Mouse (Mus musculus) embryonic facial prominence, embryonic 11.5 days (tissue): ENCODE data around the gene Npepps. TPM values are rescaled to one million over a fixed set of nuclear protein-coding genes. Genes with fewer than 3 reads are reported as not detected.

Experiments used
- ATAC-seq: fragments of 200-750 bp; cut with Nextera tagmentation; replicated peaks from 2 replicates; pipeline ENCODE4 v1.8.0; 2017; ENCODE audit warnings: low read depth; ENCODE audit not compliant: insufficient number of reproducible peaks, low FRiP score, low TSS enrichment
- DNase-seq: peaks from one replicate; pipeline ENCODE4 v3.0.0-alpha.2; 2015; ENCODE audit warnings: low spot score
- H3K27ac ChIP-seq: fragments of 300-500 bp; sonication (generic); replicated peaks from 2 replicates; pipeline ENCODE4 v1.5.1; 2014; ENCODE audit warnings: mild to moderate bottlenecking, low read depth, low read length, control low read depth
- H3K27me3 ChIP-seq: fragments of 300-500 bp; sonication (generic); 2 replicates; pipeline ENCODE4 v1.6.1; 2014; ENCODE audit warnings: mild to moderate bottlenecking, low read length, moderate library complexity, mixed read lengths; ENCODE audit not compliant: control insufficient read depth, insufficient read depth
- H3K36me3 ChIP-seq: fragments of 300-500 bp; sonication (generic); replicated peaks from 2 replicates; pipeline ENCODE4 v1.6.1; 2014; ENCODE audit warnings: low read depth, mild to moderate bottlenecking, low read length, moderate library complexity, mixed read lengths; ENCODE audit not compliant: control insufficient read depth, insufficient read depth
- H3K4me1 ChIP-seq: fragments of 300-500 bp; sonication (generic); 2 replicates; pipeline ENCODE4 v1.6.1; 2014; ENCODE audit warnings: low read length, mixed read lengths; ENCODE audit not compliant: control insufficient read depth, insufficient read depth
- H3K4me2 ChIP-seq: fragments of 300-500 bp; sonication (generic); 2 replicates; pipeline ENCODE4 v1.6.1; 2014; ENCODE audit warnings: low read depth, mild to moderate bottlenecking, control low read depth, low read length, moderate library complexity
- H3K4me3 ChIP-seq: fragments of 300-500 bp; sonication (generic); 2 replicates; pipeline ENCODE4 v1.5.1; 2014; ENCODE audit warnings: low read depth, low read length, control low read depth
- H3K9ac ChIP-seq: fragments of 300-500 bp; sonication (generic); replicated peaks from 2 replicates; pipeline ENCODE4 v1.6.1; 2014; ENCODE audit warnings: mild to moderate bottlenecking, control low read depth, low read length
- H3K9me3 ChIP-seq: fragments of 300-500 bp; sonication (generic); replicated peaks from 2 replicates; pipeline ENCODE4 v1.6.1; 2016; ENCODE audit warnings: mild to moderate bottlenecking, low read length, inconsistent platforms, mixed read lengths; ENCODE audit not compliant: control insufficient read depth
- WGBS: fragments of 180-500 bp; shearing (Covaris S2); extraction: QIAGEN DNeasy Blood & Tissue Kit; methylation state at CpG from one replicate; pipeline ENCODE4 v1.1.7; 2014; 5-methylcytosine and 5-hydroxymethylcytosine counted together
- polyA plus RNA-seq: library from polyadenylated mRNA; unstranded; fragments of >200 nt; fragmentation: Nextera tagmentation; extraction: Ambion mirVana; gene quantifications from 2 replicates; pipeline ENCODE4 v1.2.1, GENCODE M21; 2014

Gene Npepps
- polyA plus RNA-seq, 1 experiment from 2014 or later: 70.3 TPM

- Histone ChIP-seq H3K4me1 (no peaks in the 10 kb centered on the region; the same call in 1 of the 2 replicates), H3K36me3 (peaks cover 5% of the 10 kb centered on the region)
- WGBS: under 1% methylated on average over 58 of the region's 74 CpGs
These were observed 93.3 kb downstream of the Npepps start for GRCm38 (mm10) chr11:97186947-97187763.

GRCm38 (mm10) chr11:97185704-97186614, 94.5 kb downstream of the Npepps start:
- ATAC-seq: no peak
- peak overlapping the region; percentile 57 for H3K4me2 ChIP-seq
- peak overlapping the region; percentile 94; the same call in 1 of the 2 replicates for H3K9ac ChIP-seq
- peaks cover 10% of the 10 kb centered on the region for H3K36me3 ChIP-seq
- H3K27ac ChIP-seq: no peak overlapping the region
- H3K27me3 ChIP-seq: no peaks in the 10 kb centered on the region
- DNase-seq: no peak
- H3K9me3 ChIP-seq: no peaks in the 10 kb centered on the region
- peak overlapping the region; percentile 86 for H3K4me3 ChIP-seq
- H3K4me1 ChIP-seq: no peaks in the 10 kb centered on the region; the same call in 1 of the 2 replicates
- 60% methylated on average over 5 of the region's 5 CpGs for WGBS

More at GRCm38 (mm10) chr11:97186947-97187763, 93.3 kb downstream of the Npepps start:
- Histone ChIP-seq H3K9me3 (no peaks in the 10 kb centered on the region), H3K4me3 (peak overlapping the region; percentile 86), H3K9ac (peak overlapping the region; percentile 94), H3K27me3 (no peaks in the 10 kb centered on the region), H3K27ac (peak overlapping the region; percentile 99), H3K4me2 (peak overlapping the region; percentile 57)
- ATAC-seq (peak; percentile 66), DNase-seq (peak; percentile 95)

GRCm38 (mm10) chr11:97184875-97185274, 95.6 kb downstream of the Npepps start:
- H3K4me3 ChIP-seq: no peak overlapping the region
- no peak overlapping the region for H3K4me2 ChIP-seq
- H3K9ac ChIP-seq: no peak overlapping the region
- 77% methylated on average over 5 of the region's 5 CpGs for WGBS
- no peaks in the 10 kb centered on the region for H3K27me3 ChIP-seq
- no peaks in the 10 kb centered on the region; the same call in 1 of the 2 replicates for H3K4me1 ChIP-seq
- no peaks in the 10 kb centered on the region for H3K9me3 ChIP-seq
- ATAC-seq: no peak
- DNase-seq: no peak
- no peak overlapping the region for H3K27ac ChIP-seq
- H3K36me3 ChIP-seq: peaks cover 18% of the 10 kb centered on the region

GRCm38 (mm10) chr11:97182446-97182845, 98.0 kb downstream of the Npepps start:
- Histone ChIP-seq H3K9me3 (no peaks in the 10 kb centered on the region), H3K4me2 (no peak overlapping the region), H3K27me3 (no peaks in the 10 kb centered on the region), H3K27ac (no peak overlapping the region), H3K36me3 (peaks cover 22% of the 10 kb centered on the region), H3K4me1 (no peaks in the 10 kb centered on the region; the same call in 1 of the 2 replicates), H3K9ac (no peak overlapping the region), H3K4me3 (no peak overlapping the region)
- ATAC-seq (no peak), DNase-seq (no peak)
- WGBS: 88% methylated on average over 3 of the region's 3 CpGs

GRCm38 (mm10) chr11:97181061-97181460, 99.4 kb downstream of the Npepps start:
- H3K9me3 ChIP-seq: no peaks in the 10 kb centered on the region
- H3K4me3 ChIP-seq: no peak overlapping the region
- H3K4me2 ChIP-seq: no peak overlapping the region
- H3K9ac ChIP-seq: no peak overlapping the region
- peaks cover 24% of the 10 kb centered on the region for H3K36me3 ChIP-seq
- WGBS: 84% methylated on average over 5 of the region's 5 CpGs
- ATAC-seq (no peak), DNase-seq (no peak)
- no peaks in the 10 kb centered on the region for H3K27me3 ChIP-seq
- no peaks in the 10 kb centered on the region; the same call in 1 of the 2 replicates for H3K4me1 ChIP-seq
- no peak overlapping the region for H3K27ac ChIP-seq

- H3K27me3 ChIP-seq: no peaks in the 10 kb centered on the region
- 95% methylated on average over 2 of the region's 2 CpGs for WGBS
- H3K27ac ChIP-seq: no peak overlapping the region
- ATAC-seq (no peak), DNase-seq (no peak)
- no peaks in the 10 kb centered on the region for H3K9me3 ChIP-seq
- peaks cover 37% of the 10 kb centered on the region for H3K36me3 ChIP-seq
- H3K4me3 ChIP-seq: no peak overlapping the region
- H3K4me1 ChIP-seq: no peaks in the 10 kb centered on the region
- H3K4me2 ChIP-seq: no peak overlapping the region
- H3K9ac ChIP-seq: no peak overlapping the region
These were observed 102.2 kb downstream of the Npepps start for GRCm38 (mm10) chr11:97178198-97178597.

GRCm38 (mm10) chr11:97176851-97177250, 103.6 kb downstream of the Npepps start:
- Histone ChIP-seq H3K4me1 (no peaks in the 10 kb centered on the region), H3K27me3 (no peaks in the 10 kb centered on the region), H3K9me3 (no peaks in the 10 kb centered on the region), H3K27ac (no peak overlapping the region), H3K4me3 (no peak overlapping the region), H3K9ac (no peak overlapping the region), H3K36me3 (peaks cover 42% of the 10 kb centered on the region), H3K4me2 (no peak overlapping the region)
- ATAC-seq: no peak
- 63% methylated on average over 3 of the region's 3 CpGs for WGBS
- DNase-seq: peak; percentile 76
